Mouse (Mus musculus) liver, embryonic 14.5 days (tissue): Measurements from ENCODE around the gene Plekha4.

Source experiments
- CTCF ChIP-seq: IDR thresholded peaks from 2 replicates; pipeline ENCODE4 v1.5.1; 2016; ENCODE audit warnings: antibody characterized with exemption, low read depth, control low read depth
- EP300 ChIP-seq: IDR thresholded peaks from 2 replicates; pipeline ENCODE4 v1.6.1; 2016; ENCODE audit warnings: antibody characterized with exemption, low read depth

GRCm38 (mm10) chr7:45571966-45572365 is 45.8 kb downstream of the Plekha4 start:
- TF ChIP-seq CTCF (no peak), EP300 (no peak)
